Mouse (Mus musculus): ENCODE results near the gene Stxbp6. TPM values are rescaled to one million over a fixed set of nuclear protein-coding genes. Genes with fewer than 3 reads are reported as not detected.

Stxbp6 gene
- total and polyA plus RNA-seq, 2 experiments from 2014 or later = 18.6 to 19.3 TPM

DNA sequence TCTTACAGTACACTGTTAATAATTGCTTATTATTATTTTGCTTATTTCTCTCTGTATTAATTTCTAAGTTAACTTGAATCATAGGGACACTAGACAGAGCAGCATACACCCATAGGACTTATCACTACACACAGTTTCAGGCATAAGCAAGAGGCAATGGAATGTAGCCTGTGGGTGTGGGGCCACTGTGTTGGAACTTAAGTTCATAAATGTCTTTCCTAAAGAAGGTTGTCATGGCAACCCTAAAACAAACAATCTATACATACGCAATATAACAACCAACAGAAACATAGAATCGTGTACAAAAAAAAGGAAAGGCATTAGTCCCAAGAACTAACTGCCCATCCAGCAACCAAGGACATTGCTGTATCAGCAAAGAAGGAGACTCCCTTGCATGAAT, 67.9 kb downstream of the Stxbp6 start:
- H3K9ac ChIP-seq (replicated peaks; ENCODE audit: low read length) = no peak overlapping the region
- ATAC-seq = no peak
- no peaks in the 10 kb centered on the region for H3K36me3 ChIP-seq (ENCODE audit: insufficient read depth, low read length)
- H3K4me1 ChIP-seq (ENCODE audit: insufficient read depth, low read length) = no peaks in the 10 kb centered on the region
- no peaks in the 10 kb centered on the region for H3K27me3 ChIP-seq (ENCODE audit: insufficient read depth, low read length)
- DNase-seq (ENCODE audit: low spot score) = no peak
- H3K4me3 ChIP-seq (ENCODE audit: low read length) = no peak overlapping the region
- H3K4me2 ChIP-seq (ENCODE audit: low read depth, low read length) = no peak overlapping the region
- WGBS = 71% methylated on average over 2 of the region's 2 CpGs
- H3K9me3 ChIP-seq (ENCODE audit: low read length) = no peaks in the 10 kb centered on the region
- no peak for TF ChIP-seq CTCF (IDR thresholded peaks at IDR 0.05; ENCODE audit: low read depth)
- H3K27ac ChIP-seq = no peak overlapping the region

DNA sequence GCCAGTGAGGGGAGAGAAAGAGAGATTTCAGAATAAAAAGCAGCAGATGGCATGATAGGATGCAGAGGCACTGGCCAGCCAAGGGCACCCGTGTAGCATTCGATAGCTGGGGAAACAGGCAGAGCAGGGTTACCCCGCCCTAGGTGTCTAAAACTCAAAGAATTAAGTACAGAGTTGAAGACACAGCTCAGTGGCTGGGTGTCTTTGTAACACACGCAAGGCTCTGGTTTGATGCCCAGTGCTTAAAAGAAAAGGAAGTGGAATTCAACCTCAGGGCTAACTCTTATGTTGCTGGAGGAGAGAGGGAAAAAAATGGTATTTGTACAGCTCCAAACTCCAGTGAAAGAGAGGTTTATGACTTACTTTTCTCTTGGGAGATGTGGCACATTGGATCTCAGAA, 68.5 kb downstream of the Stxbp6 start:
- WGBS = 77% methylated on average over 4 of the region's 4 CpGs
- Histone ChIP-seq H3K4me2 (ENCODE audit: low read depth, low read length) (no peak overlapping the region), H3K4me3 (ENCODE audit: low read length) (no peak overlapping the region), H3K27ac (no peak overlapping the region), H3K4me1 (ENCODE audit: insufficient read depth, low read length) (no peaks in the 10 kb centered on the region), H3K9ac (replicated peaks; ENCODE audit: low read length) (no peak overlapping the region), H3K9me3 (ENCODE audit: low read length) (no peaks in the 10 kb centered on the region), H3K36me3 (ENCODE audit: insufficient read depth, low read length) (no peaks in the 10 kb centered on the region), H3K27me3 (ENCODE audit: insufficient read depth, low read length) (no peaks in the 10 kb centered on the region)
- ATAC-seq (no peak), DNase-seq (ENCODE audit: low spot score) (no peak)
- no peak for TF ChIP-seq CTCF (IDR thresholded peaks at IDR 0.05; ENCODE audit: low read depth)

DNA sequence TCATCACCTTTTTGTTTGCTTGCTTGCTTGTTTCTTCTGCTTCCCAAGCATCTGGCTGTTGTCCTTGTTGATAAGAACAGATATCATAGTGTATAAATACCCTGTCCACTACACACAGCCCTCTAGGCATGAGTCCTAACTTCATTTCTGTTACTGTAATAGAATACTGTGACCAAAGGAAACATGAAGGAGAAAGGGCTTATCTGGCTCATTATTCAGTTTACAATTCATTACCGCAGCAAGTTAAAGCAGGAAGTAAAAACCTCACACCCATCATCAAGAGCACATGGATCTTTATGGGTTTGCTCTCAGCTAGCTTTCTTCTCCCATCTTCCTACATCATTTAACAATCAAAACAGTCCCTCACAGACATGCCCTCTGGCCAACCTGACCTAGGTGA, 72.5 kb downstream of the Stxbp6 start:
- WGBS = 93% methylated on average over 1 of the region's 1 CpGs
- no peaks in the 10 kb centered on the region for H3K4me1 ChIP-seq (ENCODE audit: insufficient read depth, low read length)
- H3K4me3 ChIP-seq (ENCODE audit: low read length) = no peak overlapping the region
- H3K9ac ChIP-seq (replicated peaks; ENCODE audit: low read length) = no peak overlapping the region
- no peaks in the 10 kb centered on the region for H3K27me3 ChIP-seq (ENCODE audit: insufficient read depth, low read length)
- H3K36me3 ChIP-seq (ENCODE audit: insufficient read depth, low read length) = no peaks in the 10 kb centered on the region
- H3K4me2 ChIP-seq (ENCODE audit: low read depth, low read length) = no peak overlapping the region
- no peak for TF ChIP-seq CTCF (IDR thresholded peaks at IDR 0.05; ENCODE audit: low read depth)
- H3K27ac ChIP-seq = no peak overlapping the region
- ATAC-seq (no peak), DNase-seq (ENCODE audit: low spot score) (no peak)
- no peaks in the 10 kb centered on the region for H3K9me3 ChIP-seq (ENCODE audit: low read length)

DNA sequence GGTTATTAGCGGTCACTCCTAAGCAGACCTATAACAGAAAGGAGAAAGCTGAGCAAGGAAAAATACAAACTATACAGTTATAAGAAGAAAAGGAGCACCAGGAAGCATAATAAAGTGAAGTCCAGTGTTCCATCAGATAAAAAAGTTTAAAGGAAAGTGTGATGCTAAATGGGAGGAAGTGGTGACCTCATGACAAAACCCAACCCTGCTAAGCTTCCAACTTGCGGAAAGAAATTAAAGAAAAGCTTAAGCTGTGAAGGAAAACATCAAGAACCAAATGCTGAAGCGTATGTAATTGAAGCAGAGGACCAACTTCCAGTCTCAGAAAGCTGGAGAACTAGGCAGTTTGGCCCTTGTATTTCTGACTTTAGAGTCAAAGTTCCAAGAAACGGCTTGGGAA, 77.1 kb downstream of the Stxbp6 start:
- WGBS = 88% methylated on average over 4 of the region's 4 CpGs
- no peaks in the 10 kb centered on the region for H3K27me3 ChIP-seq (ENCODE audit: insufficient read depth, low read length)
- ATAC-seq (no peak), DNase-seq (ENCODE audit: low spot score) (no peak)
- H3K36me3 ChIP-seq (ENCODE audit: insufficient read depth, low read length) = no peaks in the 10 kb centered on the region
- no peak overlapping the region for H3K27ac ChIP-seq
- no peak overlapping the region for H3K4me3 ChIP-seq (ENCODE audit: low read length)
- no peak overlapping the region for H3K4me2 ChIP-seq (ENCODE audit: low read depth, low read length)
- no peak overlapping the region for H3K9ac ChIP-seq (replicated peaks; ENCODE audit: low read length)
- H3K9me3 ChIP-seq (ENCODE audit: low read length) = no peaks in the 10 kb centered on the region
- H3K4me1 ChIP-seq (ENCODE audit: insufficient read depth, low read length) = no peaks in the 10 kb centered on the region
- TF ChIP-seq CTCF (IDR thresholded peaks at IDR 0.05; ENCODE audit: low read depth) = no peak

DNA sequence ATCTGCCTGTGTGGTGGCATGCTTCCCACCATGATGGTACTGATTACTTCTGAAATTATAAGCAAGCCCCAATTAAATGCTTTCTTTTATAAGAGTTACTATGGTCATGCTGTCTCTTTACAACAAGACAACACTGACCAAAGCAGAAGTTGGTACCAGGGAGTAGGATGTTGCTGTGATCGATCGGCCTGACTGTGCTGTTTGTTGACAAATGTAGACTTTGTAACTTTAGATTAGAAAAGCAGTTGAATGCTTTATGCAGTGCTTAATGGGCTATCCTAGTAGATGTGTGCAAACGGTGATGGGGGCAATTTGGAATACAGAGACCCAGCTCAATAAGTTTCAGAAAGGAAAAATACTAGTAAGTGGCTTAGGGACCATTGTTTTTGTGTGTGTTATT, 77.6 kb downstream of the Stxbp6 start:
- no peak for TF ChIP-seq CTCF (IDR thresholded peaks at IDR 0.05; ENCODE audit: low read depth)

DNA sequence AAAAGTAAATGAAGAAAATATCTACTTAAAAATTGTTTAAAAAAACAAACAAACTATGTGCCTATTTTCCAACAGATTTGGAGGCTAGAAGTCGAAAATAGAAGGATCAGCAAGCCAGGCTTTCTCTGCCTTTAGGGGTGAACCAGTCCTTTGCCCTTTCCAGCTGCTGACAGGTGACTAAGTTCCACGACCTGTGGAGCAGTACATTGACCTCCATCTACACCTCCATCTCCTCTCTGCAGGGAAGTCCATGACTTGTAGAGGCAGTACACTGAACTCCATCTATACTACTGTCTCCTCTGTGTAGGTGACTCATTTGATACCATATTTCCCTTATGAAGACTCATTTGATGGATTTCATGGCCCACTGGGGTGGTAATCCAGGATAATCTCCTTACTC, 78.2 kb downstream of the Stxbp6 start:
- no peaks in the 10 kb centered on the region for H3K9me3 ChIP-seq (ENCODE audit: low read length)
- 83% methylated on average over 2 of the region's 2 CpGs for WGBS
- no peak for TF ChIP-seq CTCF (IDR thresholded peaks at IDR 0.05; ENCODE audit: low read depth)
- no peaks in the 10 kb centered on the region for H3K36me3 ChIP-seq (ENCODE audit: insufficient read depth, low read length)
- no peak overlapping the region for H3K4me3 ChIP-seq (ENCODE audit: low read length)
- no peaks in the 10 kb centered on the region for H3K27me3 ChIP-seq (ENCODE audit: insufficient read depth, low read length)
- H3K4me2 ChIP-seq (ENCODE audit: low read depth, low read length) = no peak overlapping the region
- no peak for DNase-seq (ENCODE audit: low spot score)
- ATAC-seq = no peak
- H3K4me1 ChIP-seq (ENCODE audit: insufficient read depth, low read length) = no peaks in the 10 kb centered on the region
- no peak overlapping the region for H3K9ac ChIP-seq (replicated peaks; ENCODE audit: low read length)
- no peak overlapping the region for H3K27ac ChIP-seq

More for the DNA sequence above, 77.6 kb downstream of the Stxbp6 start:
- H3K36me3 ChIP-seq (ENCODE audit: insufficient read depth, low read length) = no peaks in the 10 kb centered on the region
- H3K4me1 ChIP-seq (ENCODE audit: insufficient read depth, low read length) = no peaks in the 10 kb centered on the region
- H3K9ac ChIP-seq (replicated peaks; ENCODE audit: low read length) = no peak overlapping the region
- H3K4me2 ChIP-seq (ENCODE audit: low read depth, low read length) = no peak overlapping the region
- H3K27ac ChIP-seq = no peak overlapping the region
- no peak overlapping the region for H3K4me3 ChIP-seq (ENCODE audit: low read length)
- no peak for ATAC-seq
- 89% methylated on average over 3 of the region's 3 CpGs for WGBS
- H3K9me3 ChIP-seq (ENCODE audit: low read length) = no peaks in the 10 kb centered on the region
- H3K27me3 ChIP-seq (ENCODE audit: insufficient read depth, low read length) = no peaks in the 10 kb centered on the region
- no peak for DNase-seq (ENCODE audit: low spot score)

DNA sequence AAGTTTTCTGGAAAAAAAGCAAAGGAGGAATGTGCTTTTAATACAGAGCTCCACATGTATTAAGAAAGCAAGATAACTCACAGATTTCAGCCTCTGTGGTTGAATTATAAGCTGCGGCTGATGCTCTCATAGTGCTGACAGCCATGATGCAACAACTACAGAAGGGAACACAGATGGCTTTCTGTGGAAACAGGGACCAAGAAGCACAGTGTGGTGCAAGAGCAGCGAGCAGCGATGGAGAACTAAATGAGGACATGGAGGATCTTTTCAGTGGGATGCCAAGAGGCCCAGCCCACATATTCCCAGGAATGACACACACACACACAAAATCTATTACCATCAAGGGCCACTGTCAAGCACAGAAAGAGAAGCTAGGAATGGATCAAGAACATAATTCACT, 81.1 kb downstream of the Stxbp6 start:
- DNase-seq (ENCODE audit: low spot score) (no peak), ATAC-seq (no peak)
- no peak overlapping the region for H3K4me2 ChIP-seq (ENCODE audit: low read depth, low read length)
- no peak for TF ChIP-seq CTCF (IDR thresholded peaks at IDR 0.05; ENCODE audit: low read depth)
- WGBS = 75% methylated on average over 3 of the region's 3 CpGs
- no peaks in the 10 kb centered on the region for H3K4me1 ChIP-seq (ENCODE audit: insufficient read depth, low read length)
- no peak overlapping the region for H3K9ac ChIP-seq (replicated peaks; ENCODE audit: low read length)
- no peak overlapping the region for H3K4me3 ChIP-seq (ENCODE audit: low read length)
- no peaks in the 10 kb centered on the region for H3K36me3 ChIP-seq (ENCODE audit: insufficient read depth, low read length)
- no peaks in the 10 kb centered on the region for H3K27me3 ChIP-seq (ENCODE audit: insufficient read depth, low read length)
- no peak overlapping the region for H3K27ac ChIP-seq
- no peaks in the 10 kb centered on the region for H3K9me3 ChIP-seq (ENCODE audit: low read length)

All from hindbrain, postnatal 0 days (tissue).